10 mouse cellular contexts compared by ENCODE assay signal in genomic region chr10:42291360-42291759, GRCm38 (mm10). TPM values are rescaled to one million over a fixed set of nuclear protein-coding genes. Genes with fewer than 3 reads are reported as not detected.
A peak's percentile ranks its signal among the peaks of the same experiment; 100 is the strongest.
DNase-seq lines count a peak whose midpoint lies in the region; ATAC-seq and TF ChIP-seq lines count a peak whose summit lies in the region.
"Had no signal": no experiment of that assay in that cellular context is flagged by ENCODE, and none has a peak within 500 bp of the region (broad histone marks: within the 10 kb centered on the region; RNA-seq: fewer than 3 reads in every experiment).

No protein-coding gene starts in this region.

- H3K9me3 ChIP-seq in kidney, postnatal 0 days (replicated peaks; ENCODE audit: low read length), result no peaks in the 10 kb centered on the region
- H3K9me3 ChIP-seq: embryonic facial prominence, embryonic 15.5 days had no signal

- H3K27me3 ChIP-seq in kidney, postnatal 0 days (ENCODE audit: insufficient read depth, low read length), result no peaks in the 10 kb centered on the region
- H3K27me3 ChIP-seq: embryonic facial prominence, embryonic 15.5 days had no signal

- 64% methylated on average over 5 of the region's 5 CpGs for WGBS in kidney, postnatal 0 days

- no peak overlapping the region for H3K27ac ChIP-seq in kidney, postnatal 0 days
- H3K27ac ChIP-seq: embryonic facial prominence, embryonic 15.5 days; macrophage had no signal

- no peaks in the 10 kb centered on the region for H3K4me1 ChIP-seq in kidney, postnatal 0 days (replicated peaks; ENCODE audit: insufficient read depth, low read length)
- H3K4me1 ChIP-seq: embryonic facial prominence, embryonic 15.5 days had no signal

- H3K9ac ChIP-seq in kidney, postnatal 0 days (ENCODE audit: low read depth, low read length), result no peak overlapping the region
- H3K9ac ChIP-seq: embryonic facial prominence, embryonic 15.5 days had no signal

- H3K4me2 ChIP-seq in kidney, postnatal 0 days (ENCODE audit: low read length), result no peak overlapping the region
- H3K4me2 ChIP-seq: embryonic facial prominence, embryonic 15.5 days had no signal

- no peaks in the 10 kb centered on the region for H3K36me3 ChIP-seq in kidney, postnatal 0 days (ENCODE audit: insufficient read depth, low read length)
- H3K36me3 ChIP-seq: embryonic facial prominence, embryonic 15.5 days had no signal

- intact Hi-C loops in heart, postnatal 36 days (cut with DNase I), result loop anchor here (1.0 to 5.0 kb wide), 3 partner anchors 219 to 311 kb away; no protein-coding TSS in a partner anchor

- DNase-seq in heart, postnatal 36 days, result peak; percentile 31 to 65
- no peak for DNase-seq in heart, adult 8-10 months (ENCODE audit: low spot score)
- peak; percentile 39 for DNase-seq in kidney, postnatal 0 days (ENCODE audit: low spot score)
- peak; percentile 87 for DNase-seq in thymus, postnatal 14 days
- no peak for DNase-seq in layer of hippocampus, adult 18-20 months (ENCODE audit: low spot score in 2 of 2)

- peak; percentile 58 for ATAC-seq in CD4-positive, CD25-positive, alpha-beta regulatory T cell, adult 4 months
- peak; percentile 40 for ATAC-seq in activated CD4-positive, CD25-positive, alpha-beta regulatory T cell, adult 4 months
- no peak for ATAC-seq in kidney, postnatal 0 days (replicated peaks; ENCODE audit: low FRiP score, low read depth)
- ATAC-seq in megakaryocyte, adult 5-6 weeks (ENCODE audit: poor library complexity, severe bottlenecking), result peak; percentile 69

- H3K4me3 ChIP-seq in kidney, postnatal 0 days (replicated peaks; ENCODE audit: low read depth, low read length), result no peak overlapping the region
- H3K4me3 ChIP-seq: embryonic facial prominence, embryonic 15.5 days had no signal

- peak; percentile 80 for TF ChIP-seq CTCF in kidney, postnatal 0 days (IDR thresholded peaks at IDR 0.05; ENCODE audit: low read depth)

RNA-seq across cellular contexts. Expression of gene Foxo3, which starts 14.8 kb away (rescaled TPM):
- total RNA-seq in heart, postnatal 36 days (2021), result 100 to 1,000 TPM in 1 of 2 experiments, 10 to 100 TPM in 1; 86.1 to 111 TPM
- 10 to 100 TPM; 67.9 to 93.5 (median 80.4) TPM for total RNA-seq in heart, adult 8-10 months (2022)
- polyA plus RNA-seq in CD4-positive, CD25-positive, alpha-beta regulatory T cell, adult 4 months (2017; shearing (Covaris generic)), result 10 to 100 TPM in 1 of 2 experiments, 1 to 10 TPM in 1; 8.6 to 12.8 TPM
- polyA plus RNA-seq in activated CD4-positive, CD25-positive, alpha-beta regulatory T cell, adult 4 months (2017; shearing (Covaris generic)), result 1 to 10 TPM; 8.6 to 9.4 TPM
- 8.7 and 9.7 TPM in 2 replicates for polyA plus RNA-seq in kidney, postnatal 0 days (2015; fragmentation: Nextera tagmentation; extraction: Ambion mirVana)
- 25.3 and 25.7 TPM in 2 replicates for total RNA-seq in megakaryocyte, adult 5-6 weeks (2015)
- total RNA-seq in megakaryocyte, adult 5-6 weeks (2017), result 24.9 and 27.4 TPM in 2 replicates
- 10 to 100 TPM; 51.2 to 55.5 TPM for total RNA-seq in layer of hippocampus, adult 18-20 months (2021)

Comparison
In these comparisons a context has a peak if more than half of its experiments do, and no peak if none do; other contexts are left out.
1. DNase-seq: peak in heart, postnatal 36 days (2 of 2), kidney, postnatal 0 days (single experiment) and thymus, postnatal 14 days (single experiment); none in heart, adult 8-10 months (single experiment) and layer of hippocampus, adult 18-20 months (0 of 2).